Mouse (Mus musculus) lung, postnatal 0 days (tissue): ENCODE results near the gene Il4ra.

ENCODE experiments used
- CTCF ChIP-seq: IDR thresholded peaks from 2 replicates; pipeline ENCODE4 v1.5.1; 2016; ENCODE audit warnings: antibody characterized with exemption, mild to moderate bottlenecking
- EP300 ChIP-seq: IDR thresholded peaks from 2 replicates; pipeline ENCODE4 v1.6.1; 2016; ENCODE audit warnings: antibody characterized with exemption, mild to moderate bottlenecking, control low read depth

- TF ChIP-seq CTCF (no peak), EP300 (no peak)
Measured at GRCm38 (mm10) chr7:125571891-125572290, 20.0 kb downstream of the Il4ra start.
